Mouse (Mus musculus) skeletal muscle tissue, adult 2 months (tissue): ENCODE measurements at regions not wholly inside any gene's neighbourhood (a gene's known extent, or its start where the extent isn't known, plus 50 kb on each side); places are given as distances from the start of the nearest gene placed in this dataset.

Experiments
- DNase-seq: peaks from one replicate; pipeline ENCODE4 v3.0.0-alpha.2; 2012; ENCODE audit warnings: low read depth, low spot score

- DNase-seq, result no peak
Observed at GRCm38 (mm10) chr7:78123386-78123785, 614.4 kb downstream of the Ntrk3 start.

GRCm38 (mm10) chr7:78121151-78121486, 616.7 kb downstream of the Ntrk3 start:
- DNase-seq, result no peak

- no peak for DNase-seq
Observed at GRCm38 (mm10) chr7:78120462-78121150, 617.2 kb downstream of the Ntrk3 start.

GRCm38 (mm10) chr7:78119809-78120208, 618.0 kb downstream of the Ntrk3 start:
- DNase-seq, result no peak

GRCm38 (mm10) chr7:78111291-78111690, 626.5 kb downstream of the Ntrk3 start:
- DNase-seq, result no peak

GRCm38 (mm10) chr7:78103536-78104279, 634.1 kb downstream of the Ntrk3 start:
- DNase-seq, result no peak

GRCm38 (mm10) chr7:78102396-78102795, 635.4 kb downstream of the Ntrk3 start:
- no peak for DNase-seq

GRCm38 (mm10) chr7:78086566-78087008, 651.2 kb downstream of the Ntrk3 start:
- DNase-seq, result no peak

GRCm38 (mm10) chr7:78085783-78086565, 651.8 kb downstream of the Ntrk3 start:
- DNase-seq, result no peak

- DNase-seq, result peak; percentile 55
Observed at GRCm38 (mm10) chr7:78079708-78080107, 658.1 kb downstream of the Ntrk3 start.

- peak; percentile 77 for DNase-seq
Observed at GRCm38 (mm10) chr7:78071131-78071530, 666.7 kb downstream of the Ntrk3 start.

- no peak for DNase-seq
Observed at GRCm38 (mm10) chr7:78061631-78062030, 676.2 kb downstream of the Ntrk3 start.

GRCm38 (mm10) chr7:78049606-78050005, 688.2 kb downstream of the Ntrk3 start:
- no peak for DNase-seq

GRCm38 (mm10) chr7:78045456-78045855, 692.4 kb downstream of the Ntrk3 start:
- no peak for DNase-seq

- DNase-seq, result peak; percentile 12
Observed at GRCm38 (mm10) chr7:78031032-78031431, 706.8 kb downstream of the Ntrk3 start.

- DNase-seq, result no peak
Observed at GRCm38 (mm10) chr7:78026992-78027615, 710.7 kb downstream of the Ntrk3 start.

GRCm38 (mm10) chr7:78023591-78023990, 714.2 kb downstream of the Ntrk3 start:
- no peak for DNase-seq

- no peak for DNase-seq
Observed at GRCm38 (mm10) chr7:78023075-78023474, 714.7 kb downstream of the Ntrk3 start.

- DNase-seq, result no peak
Observed at GRCm38 (mm10) chr7:78013631-78014030, 724.2 kb downstream of the Ntrk3 start.

GRCm38 (mm10) chr7:78003086-78003485, 734.7 kb downstream of the Ntrk3 start:
- DNase-seq, result no peak

GRCm38 (mm10) chr7:77993840-77994239, 744.0 kb downstream of the Ntrk3 start:
- DNase-seq, result no peak

GRCm38 (mm10) chr7:77990150-77990549, 747.7 kb downstream of the Ntrk3 start:
- DNase-seq, result no peak
